Mouse (Mus musculus) ovary, adult 18-20 months (tissue): ENCODE measurements around the gene Ccdc74a.
A peak's percentile ranks its signal among the peaks of the same experiment; 100 is the strongest.

Experiments used
- DNase-seq: peaks from one replicate; pipeline ENCODE4 v3.0.0; 2022; ENCODE audit warnings: low spot score, mixed read lengths

Gene Ccdc74a

GRCm38 (mm10) chr16:17641301-17641700 is 5.0 kb upstream of the Ccdc74a start:
- DNase-seq = no peak

GRCm38 (mm10) chr16:17642311-17642710 is 4.0 kb upstream of the Ccdc74a start:
- DNase-seq = no peak

- no peak for DNase-seq
These were observed 2.8 kb upstream of the Ccdc74a start for GRCm38 (mm10) chr16:17643437-17643990.

GRCm38 (mm10) chr16:17647156-17647555 is 886 bp downstream of the Ccdc74a start:
- no peak for DNase-seq

- no peak for DNase-seq
These were observed 1.5 kb downstream of the Ccdc74a start for GRCm38 (mm10) chr16:17647566-17648340.

GRCm38 (mm10) chr16:17649925-17650605 is 3.8 kb downstream of the Ccdc74a start:
- DNase-seq = peak; percentile 24

GRCm38 (mm10) chr16:17650711-17651110 is 4.4 kb downstream of the Ccdc74a start:
- no peak for DNase-seq

- no peak for DNase-seq
These were observed 6.3 kb downstream of the Ccdc74a start for GRCm38 (mm10) chr16:17652607-17653006.

- DNase-seq = no peak
These were observed 7.3 kb downstream of the Ccdc74a start for GRCm38 (mm10) chr16:17653601-17654000.

GRCm38 (mm10) chr16:17654188-17654795 is 8.0 kb downstream of the Ccdc74a start:
- no peak for DNase-seq

GRCm38 (mm10) chr16:17656212-17656871 is 10.1 kb downstream of the Ccdc74a start:
- DNase-seq = no peak

GRCm38 (mm10) chr16:17665568-17665967 is 19.3 kb downstream of the Ccdc74a start:
- DNase-seq = no peak

- DNase-seq = no peak
These were observed 23.6 kb downstream of the Ccdc74a start for GRCm38 (mm10) chr16:17669886-17670285.

- DNase-seq = no peak
These were observed 48.6 kb downstream of the Ccdc74a start for GRCm38 (mm10) chr16:17694860-17695259.
